Mouse (Mus musculus): ENCODE measurements around the gene Krt76. TPM values are rescaled to one million over a fixed set of nuclear protein-coding genes. Genes with fewer than 3 reads are reported as not detected.

Gene Krt76
- not detected in 2 replicates for polyA plus RNA-seq (2016; fragmentation: Nextera tagmentation; extraction: Ambion mirVana)

DNA sequence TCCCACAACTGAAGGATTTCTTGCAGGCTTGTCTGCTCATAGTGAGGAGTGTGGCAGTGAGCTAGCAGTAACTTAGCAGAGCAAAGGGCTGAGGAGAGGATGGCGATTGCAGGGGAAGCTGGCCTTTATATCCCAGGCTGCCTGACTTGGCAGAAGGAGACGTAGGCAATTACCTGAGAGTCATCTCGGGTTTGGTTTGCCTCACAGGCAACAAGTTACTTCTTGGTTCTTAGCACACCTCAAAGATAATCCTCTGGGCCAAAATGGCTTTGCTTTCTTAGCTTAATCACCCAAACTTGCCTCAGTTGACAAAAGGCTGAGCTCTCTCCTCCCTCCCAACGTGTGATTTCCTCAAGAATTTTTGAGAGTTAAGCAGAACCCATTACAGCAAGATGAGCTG lies at the start of gene Krt76:
Krt76 (minus strand) TSS at position 101 of the 400 bp plus-strand sequence.
- Histone ChIP-seq H3K4me1 (no peaks in the 10 kb centered on the region), H3K36me3 (no peaks in the 10 kb centered on the region), H3K9me3 (replicated peaks) (no peaks in the 10 kb centered on the region), H3K27me3 (ENCODE audit: low read depth, poor library complexity, severe bottlenecking) (no peaks in the 10 kb centered on the region), H3K27ac (replicated peaks) (no peak within 1 kb of the TSS), H3K4me3 (no peak within 1 kb of the TSS)
- 58% methylated on average over 4 of the region's 4 CpGs for WGBS
- DNase-seq (ENCODE audit: low spot score): no peak

DNA sequence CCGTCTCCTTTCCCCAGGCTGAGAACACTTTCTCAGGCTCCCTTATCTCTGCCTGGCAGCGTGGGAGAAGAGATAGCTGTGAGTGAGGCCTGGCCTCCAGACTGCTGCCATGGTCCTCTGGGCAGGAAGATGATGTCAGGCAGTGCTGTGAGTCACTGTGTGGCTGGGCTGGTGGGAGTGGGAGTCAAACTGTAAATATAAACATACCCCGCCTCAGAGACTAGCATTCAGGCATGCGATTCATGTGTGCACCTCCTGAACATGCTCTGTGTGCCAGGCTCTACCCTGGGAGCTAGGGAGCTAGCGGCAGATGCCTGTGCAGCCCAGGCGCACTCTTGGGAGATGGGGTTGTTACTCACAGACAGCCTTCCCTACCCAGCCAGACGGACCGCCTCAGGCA lies 49.2 kb upstream of the Krt76 start:
- no peak overlapping the region for H3K4me3 ChIP-seq
- no peak for DNase-seq (ENCODE audit: low spot score)
- H3K9me3 ChIP-seq (replicated peaks): no peaks in the 10 kb centered on the region
- WGBS: 81% methylated on average over 8 of the region's 8 CpGs
- no peaks in the 10 kb centered on the region for H3K27me3 ChIP-seq (ENCODE audit: low read depth, poor library complexity, severe bottlenecking)
- no peaks in the 10 kb centered on the region for H3K36me3 ChIP-seq
- no peak overlapping the region for H3K27ac ChIP-seq (replicated peaks)
- no peaks in the 10 kb centered on the region for H3K4me1 ChIP-seq

DNA sequence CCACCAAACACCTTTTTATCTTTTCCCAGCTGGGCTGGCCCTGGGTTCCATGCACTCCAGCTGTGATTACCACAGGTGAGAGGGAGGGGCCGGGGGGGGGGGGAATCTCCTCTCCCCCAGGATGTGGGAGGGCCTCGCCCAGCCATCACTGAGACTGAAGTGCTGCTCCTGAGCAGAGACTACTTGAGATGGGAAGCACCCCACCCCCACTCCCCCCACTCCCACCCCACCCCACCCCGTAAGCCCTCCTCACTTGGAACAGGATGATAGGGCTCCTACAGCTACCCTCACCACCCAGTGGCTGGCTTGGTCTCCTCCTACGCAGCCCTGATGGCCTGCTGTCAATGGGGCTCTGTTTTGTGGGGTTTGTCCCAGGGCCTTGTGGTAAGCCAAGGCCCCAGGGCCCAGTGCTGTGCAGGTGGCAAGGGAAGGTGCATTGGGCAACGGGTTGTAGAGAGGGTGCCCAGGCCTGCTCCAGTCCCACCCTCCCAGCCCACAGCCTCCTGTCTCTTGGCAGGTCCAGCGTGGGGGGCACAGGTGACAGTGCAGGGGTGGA lies 47.6 kb upstream of the Krt76 start, which contains the start of gene Krt79:
Krt79 (minus strand) TSS at position 51 of the 556 bp plus-strand sequence.
- no peak for DNase-seq (ENCODE audit: low spot score)
- Histone ChIP-seq H3K9me3 (replicated peaks) (no peaks in the 10 kb centered on the region), H3K4me3 (no peak within 1 kb of the TSS), H3K4me1 (no peaks in the 10 kb centered on the region), H3K27me3 (ENCODE audit: low read depth, poor library complexity, severe bottlenecking) (no peaks in the 10 kb centered on the region), H3K27ac (replicated peaks) (peak within 1 kb of the TSS; percentile 38; the same call in 1 of the 2 replicates), H3K36me3 (no peaks in the 10 kb centered on the region)
- 69% methylated on average over 6 of the region's 6 CpGs for WGBS

DNA sequence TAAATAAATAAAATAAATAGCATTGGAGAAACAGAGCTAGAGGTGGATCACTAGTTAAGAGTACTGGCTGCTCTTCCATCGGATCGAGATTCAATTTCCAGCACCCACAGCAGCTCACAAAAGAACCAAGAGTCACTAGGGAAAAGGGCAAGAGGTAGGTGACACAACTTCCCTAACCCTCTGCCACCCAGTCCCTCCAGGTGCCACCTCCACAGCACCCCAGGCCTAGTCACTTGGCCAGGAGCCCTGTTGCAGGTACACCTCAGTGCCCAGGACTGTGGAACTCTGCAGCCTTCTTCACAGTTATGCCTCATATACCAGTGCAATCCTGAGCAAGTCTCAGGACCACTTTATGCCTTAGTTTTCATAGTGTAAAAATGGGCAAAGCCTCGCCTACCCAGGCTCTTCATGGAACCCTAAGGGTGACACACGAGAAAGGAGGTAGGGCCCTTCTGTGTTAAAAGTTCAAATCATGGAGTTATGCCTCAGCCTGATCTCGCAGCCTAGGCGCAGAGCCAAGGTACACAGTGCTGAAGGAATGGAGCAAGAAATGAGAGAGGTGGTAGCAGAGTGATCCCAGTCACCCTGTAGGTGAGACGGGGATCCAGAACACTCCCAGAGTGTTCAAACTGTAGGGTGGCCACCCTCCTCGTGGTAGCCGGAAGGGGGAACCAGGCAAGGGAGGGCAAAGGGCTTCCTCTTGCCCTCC lies 46.0 kb upstream of the Krt76 start:
- no peak for DNase-seq (ENCODE audit: low spot score)

DNA sequence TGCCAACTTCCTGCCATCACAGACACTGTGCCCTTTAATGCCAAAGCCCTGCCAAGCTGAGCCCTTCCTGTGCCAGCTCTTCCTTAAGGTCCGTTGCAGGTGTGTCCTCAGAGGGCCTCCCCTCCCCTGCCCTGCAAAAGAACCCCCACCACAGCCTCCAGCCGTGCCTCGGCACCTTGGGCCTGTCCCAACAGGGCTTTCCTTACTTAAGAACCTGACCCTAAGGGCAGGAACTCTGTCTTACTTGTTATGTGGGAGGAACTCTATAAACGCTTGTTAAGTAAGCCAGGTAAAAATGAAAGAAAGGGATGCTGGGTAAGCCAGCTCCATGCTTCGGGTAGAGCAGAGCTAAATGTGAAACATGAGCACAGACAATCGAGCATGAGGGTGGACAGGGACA lies 40.3 kb upstream of the Krt76 start:
- 81% methylated on average over 6 of the region's 6 CpGs for WGBS
- no peaks in the 10 kb centered on the region for H3K36me3 ChIP-seq
- DNase-seq (ENCODE audit: low spot score): no peak
- no peak overlapping the region for H3K4me3 ChIP-seq
- peaks cover 19% of the 10 kb centered on the region for H3K4me1 ChIP-seq
- no peak overlapping the region for H3K27ac ChIP-seq (replicated peaks)
- peaks cover 40% of the 10 kb centered on the region for H3K27me3 ChIP-seq (ENCODE audit: low read depth, poor library complexity, severe bottlenecking)
- no peaks in the 10 kb centered on the region for H3K9me3 ChIP-seq (replicated peaks)

More for the DNA sequence above, 46.0 kb upstream of the Krt76 start:
- H3K36me3 ChIP-seq: no peaks in the 10 kb centered on the region
- H3K4me1 ChIP-seq: no peaks in the 10 kb centered on the region
- H3K27me3 ChIP-seq (ENCODE audit: low read depth, poor library complexity, severe bottlenecking): no peaks in the 10 kb centered on the region
- 91% methylated on average over 9 of the region's 9 CpGs for WGBS
- no peak overlapping the region for H3K27ac ChIP-seq (replicated peaks)
- no peak overlapping the region for H3K4me3 ChIP-seq
- H3K9me3 ChIP-seq (replicated peaks): no peaks in the 10 kb centered on the region

DNA sequence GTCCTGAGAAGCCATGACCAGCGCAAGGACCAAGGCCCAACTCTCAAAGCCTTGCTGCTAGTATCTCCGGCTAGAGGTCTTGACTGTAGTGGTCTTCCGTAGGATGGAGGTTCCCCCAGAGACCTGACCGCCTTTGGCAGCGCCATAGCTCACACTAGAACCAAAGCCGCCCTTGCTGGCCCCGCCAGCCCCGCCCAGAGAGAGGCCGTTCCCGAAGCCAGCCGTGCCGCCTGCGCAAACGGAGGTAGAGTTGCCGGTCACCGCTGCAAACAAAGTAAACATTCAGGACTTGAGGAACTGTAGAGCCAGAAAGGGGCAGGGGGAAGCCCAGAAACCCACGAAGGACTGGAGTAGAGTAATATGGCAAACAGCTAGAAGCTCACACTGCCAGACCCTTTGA lies 36.9 kb upstream of the Krt76 start:
- peak; percentile 31 for DNase-seq (ENCODE audit: low spot score)
- H3K27me3 ChIP-seq (ENCODE audit: low read depth, poor library complexity, severe bottlenecking): peaks cover 40% of the 10 kb centered on the region
- H3K9me3 ChIP-seq (replicated peaks): no peaks in the 10 kb centered on the region
- peak overlapping the region; percentile 64 for H3K27ac ChIP-seq (replicated peaks)
- no peaks in the 10 kb centered on the region for H3K36me3 ChIP-seq
- peaks cover 19% of the 10 kb centered on the region for H3K4me1 ChIP-seq
- H3K4me3 ChIP-seq: peak overlapping the region; percentile 46
- WGBS: 4% methylated on average over 17 of the region's 17 CpGs

DNA sequence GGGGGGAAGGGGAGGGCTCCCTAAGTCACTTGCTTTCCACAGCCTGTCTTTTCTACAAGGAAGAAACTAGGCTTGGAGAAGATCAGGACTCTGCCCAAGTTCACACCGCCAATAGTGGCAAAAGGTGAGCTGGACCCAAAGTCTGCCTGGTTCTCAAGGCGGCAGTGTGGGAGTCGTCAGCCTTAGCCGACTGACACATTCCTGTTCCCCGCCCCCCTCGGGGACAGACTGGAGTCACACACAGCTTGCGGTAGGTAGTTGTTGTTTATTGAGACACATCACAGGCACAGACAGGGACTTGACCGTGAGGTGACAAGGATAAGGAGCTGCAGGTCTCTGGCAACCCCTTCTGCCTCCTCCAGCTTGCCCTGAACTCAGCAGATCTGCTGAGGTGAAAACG lies 36.4 kb upstream of the Krt76 start:
- peaks cover 40% of the 10 kb centered on the region for H3K27me3 ChIP-seq (ENCODE audit: low read depth, poor library complexity, severe bottlenecking)
- DNase-seq (ENCODE audit: low spot score): no peak

DNA sequence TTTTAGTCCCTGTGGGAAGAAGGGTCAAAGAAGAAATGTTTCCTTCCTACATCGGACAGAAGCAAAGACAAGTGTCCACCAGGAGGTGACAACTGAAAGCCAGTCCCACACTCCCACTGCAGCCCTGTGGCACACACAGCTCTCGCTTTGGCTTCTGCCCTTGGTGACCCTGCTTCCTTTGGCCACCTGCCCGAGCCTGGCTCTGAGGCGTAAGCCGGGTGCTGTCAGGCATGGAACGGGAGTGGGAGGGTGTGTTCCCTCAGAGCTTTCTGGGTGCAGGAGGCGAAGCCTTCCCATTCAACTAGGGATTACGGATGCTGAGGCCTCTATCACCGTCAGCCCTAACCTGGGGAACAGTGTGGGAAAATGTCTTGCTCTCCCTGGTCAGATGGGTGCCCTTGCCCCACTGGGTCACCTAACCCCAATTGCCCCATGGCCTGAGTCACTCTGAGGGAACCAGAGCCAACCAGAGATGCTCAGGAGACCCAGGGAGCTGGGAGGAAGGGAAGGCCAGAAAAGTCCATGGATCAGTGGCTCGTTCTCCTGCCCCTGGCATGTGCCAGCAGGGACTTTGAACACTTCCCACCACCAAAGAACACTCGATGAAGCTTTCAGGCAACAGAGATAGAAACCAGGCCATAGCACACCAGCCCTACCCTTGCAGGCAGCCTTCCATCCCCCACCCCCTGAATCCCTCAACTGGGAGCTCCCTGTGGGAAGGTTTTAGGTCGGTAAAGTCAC lies 34.8 kb upstream of the Krt76 start:
- no peaks in the 10 kb centered on the region for H3K9me3 ChIP-seq (replicated peaks)

More for the DNA sequence above, 36.4 kb upstream of the Krt76 start:
- Histone ChIP-seq H3K4me1 (peaks cover 19% of the 10 kb centered on the region), H3K9me3 (replicated peaks) (no peaks in the 10 kb centered on the region), H3K27ac (replicated peaks) (no peak overlapping the region), H3K36me3 (no peaks in the 10 kb centered on the region), H3K4me3 (peak overlapping the region; percentile 46)
- 26% methylated on average over 9 of the region's 9 CpGs for WGBS

DNA sequence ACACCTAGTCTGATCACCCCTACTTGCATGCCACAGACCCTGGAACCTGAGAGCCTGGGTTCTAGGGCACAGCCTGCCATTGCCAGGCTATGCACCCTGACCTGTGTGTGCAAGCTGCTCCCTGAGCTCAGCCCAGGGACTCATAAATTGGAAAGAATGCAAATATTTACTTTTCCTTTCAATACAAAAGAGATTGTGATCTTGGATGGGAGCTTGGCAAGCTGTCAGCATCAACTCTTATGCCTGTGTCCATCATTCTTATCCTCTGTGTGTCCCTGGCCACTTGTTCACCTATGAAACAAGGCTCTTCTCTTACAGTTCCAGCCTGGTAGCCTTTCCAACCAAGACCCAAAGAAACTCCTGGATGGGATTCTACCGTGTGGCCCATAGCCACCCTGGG lies 32.3 kb upstream of the Krt76 start:
- H3K4me1 ChIP-seq: peaks cover 12% of the 10 kb centered on the region
- peaks cover 18% of the 10 kb centered on the region for H3K27me3 ChIP-seq (ENCODE audit: low read depth, poor library complexity, severe bottlenecking)
- no peak for DNase-seq (ENCODE audit: low spot score)
- no peaks in the 10 kb centered on the region for H3K36me3 ChIP-seq
- 89% methylated on average over 1 of the region's 1 CpGs for WGBS
- H3K9me3 ChIP-seq (replicated peaks): no peaks in the 10 kb centered on the region
- H3K4me3 ChIP-seq: no peak overlapping the region
- no peak overlapping the region for H3K27ac ChIP-seq (replicated peaks)

More for the DNA sequence above, 34.8 kb upstream of the Krt76 start:
- Histone ChIP-seq H3K27ac (replicated peaks) (no peak overlapping the region), H3K4me1 (peaks cover 19% of the 10 kb centered on the region), H3K4me3 (no peak overlapping the region), H3K36me3 (no peaks in the 10 kb centered on the region), H3K27me3 (ENCODE audit: low read depth, poor library complexity, severe bottlenecking) (peaks cover 40% of the 10 kb centered on the region)
- WGBS: 65% methylated on average over 12 of the region's 12 CpGs
- no peak for DNase-seq (ENCODE audit: low spot score)

DNA sequence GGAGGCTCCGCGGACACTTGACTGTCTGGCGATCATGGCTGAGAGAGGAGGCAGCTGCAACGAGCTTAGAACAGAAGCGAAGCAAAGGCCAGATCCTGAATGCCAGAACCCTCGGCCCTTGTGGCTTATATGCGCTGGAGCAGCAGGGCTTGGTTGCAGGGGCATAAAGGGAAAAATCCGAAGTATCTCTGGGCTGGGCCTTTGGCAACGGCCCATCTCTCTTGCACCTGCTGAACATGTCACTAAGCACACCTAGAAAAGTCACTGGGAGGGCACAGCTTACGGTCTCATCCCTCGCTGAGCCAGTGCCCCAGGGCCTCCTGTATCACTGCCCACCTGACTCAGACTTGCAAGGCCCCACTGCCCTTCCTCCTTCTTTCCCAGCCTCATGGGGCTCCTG lies 31.9 kb upstream of the Krt76 start, which contains the start of gene Krt4:
Krt4 (minus strand) TSS at position 101 of the 400 bp plus-strand sequence.
- Histone ChIP-seq H3K27me3 (ENCODE audit: low read depth, poor library complexity, severe bottlenecking) (peaks cover 14% of the 10 kb centered on the region), H3K9me3 (replicated peaks) (no peaks in the 10 kb centered on the region), H3K27ac (replicated peaks) (no peak within 1 kb of the TSS), H3K4me1 (peaks cover 8% of the 10 kb centered on the region), H3K36me3 (no peaks in the 10 kb centered on the region), H3K4me3 (no peak within 1 kb of the TSS)
- DNase-seq (ENCODE audit: low spot score): no peak
- WGBS: 85% methylated on average over 11 of the region's 11 CpGs

DNA sequence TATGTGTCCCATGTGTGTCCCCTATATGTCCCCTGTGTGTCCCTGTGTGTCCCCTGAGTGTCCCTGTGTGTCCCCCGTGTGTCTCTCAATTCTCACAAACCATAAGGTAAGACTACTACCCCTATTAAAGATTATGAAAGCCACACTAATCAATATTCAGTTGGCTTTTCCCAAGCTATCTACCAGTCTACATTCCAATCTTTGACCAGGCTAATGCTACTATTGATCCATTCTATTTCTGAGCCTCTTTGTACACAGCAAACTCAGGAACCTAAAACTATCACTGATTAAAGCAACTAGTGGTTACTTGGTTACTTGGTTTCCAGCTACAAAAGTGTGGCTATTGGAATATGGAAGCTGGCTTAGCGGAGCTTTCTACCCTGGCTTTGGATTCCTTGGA lies 29.6 kb upstream of the Krt76 start:
- Histone ChIP-seq H3K27me3 (ENCODE audit: low read depth, poor library complexity, severe bottlenecking) (no peaks in the 10 kb centered on the region), H3K36me3 (no peaks in the 10 kb centered on the region), H3K4me1 (peaks cover 1% of the 10 kb centered on the region), H3K4me3 (no peak overlapping the region), H3K9me3 (replicated peaks) (no peaks in the 10 kb centered on the region), H3K27ac (replicated peaks) (no peak overlapping the region)
- 87% methylated on average over 2 of the region's 2 CpGs for WGBS
- DNase-seq (ENCODE audit: low spot score): no peak

DNA sequence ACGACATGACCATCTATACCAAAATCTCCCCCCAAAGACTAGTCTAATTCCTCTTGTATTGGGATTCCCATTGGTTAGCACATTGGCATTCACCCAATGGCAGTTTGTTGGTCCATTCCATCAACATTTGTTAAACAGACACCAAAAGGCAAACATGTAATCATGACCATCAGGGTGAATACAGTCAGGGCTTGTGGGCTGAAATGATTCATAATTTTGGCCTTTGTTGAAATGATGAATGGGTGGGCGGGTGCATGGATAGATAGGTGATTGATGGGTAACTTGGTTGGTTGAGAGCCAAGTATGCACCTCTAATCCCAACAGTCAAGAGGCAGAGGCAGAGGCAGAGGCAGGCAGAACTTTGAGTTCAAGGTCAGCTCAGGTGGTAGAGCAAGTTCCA lies 23.4 kb upstream of the Krt76 start:
- H3K27ac ChIP-seq (replicated peaks): no peak overlapping the region
- peaks cover 5% of the 10 kb centered on the region for H3K4me1 ChIP-seq
- no peaks in the 10 kb centered on the region for H3K27me3 ChIP-seq (ENCODE audit: low read depth, poor library complexity, severe bottlenecking)
- H3K36me3 ChIP-seq: no peaks in the 10 kb centered on the region
- no peak for DNase-seq (ENCODE audit: low spot score)
- WGBS: 82% methylated on average over 2 of the region's 2 CpGs
- H3K9me3 ChIP-seq (replicated peaks): no peaks in the 10 kb centered on the region
- H3K4me3 ChIP-seq: no peak overlapping the region

DNA sequence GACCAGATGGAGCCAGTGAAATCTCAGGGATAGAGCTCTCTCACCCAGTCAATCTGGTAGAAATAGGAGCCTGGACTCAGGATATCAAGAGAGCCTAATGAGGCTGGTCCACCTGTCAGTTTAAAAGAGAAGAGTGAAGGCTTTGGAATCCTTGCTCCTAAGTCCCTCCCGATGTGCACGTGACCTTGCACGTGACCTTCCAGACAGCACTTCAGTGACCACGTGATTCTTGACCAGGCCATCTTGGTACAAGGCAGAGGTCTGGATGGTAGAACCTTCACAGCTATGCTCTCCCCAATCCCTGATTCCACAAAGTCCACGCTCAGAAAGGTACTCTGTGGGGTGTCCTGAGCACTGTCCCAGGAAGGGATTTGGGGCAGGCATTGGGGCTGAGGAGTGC lies 12.1 kb upstream of the Krt76 start:
- 84% methylated on average over 5 of the region's 5 CpGs for WGBS
- no peaks in the 10 kb centered on the region for H3K27me3 ChIP-seq (ENCODE audit: low read depth, poor library complexity, severe bottlenecking)
- 0 out of 2 replicates have a peak, but pooled peaks cover 4% of the 10 kb centered on the region for H3K4me1 ChIP-seq
- no peak for DNase-seq (ENCODE audit: low spot score)
- H3K27ac ChIP-seq (replicated peaks): no peak overlapping the region
- H3K36me3 ChIP-seq: no peaks in the 10 kb centered on the region
- no peak overlapping the region for H3K4me3 ChIP-seq
- no peaks in the 10 kb centered on the region for H3K9me3 ChIP-seq (replicated peaks)
